Mouse (Mus musculus): ENCODE data around the gene Gm21887. TPM values are rescaled to one million over a fixed set of nuclear protein-coding genes. Genes with fewer than 3 reads are reported as not detected.
"Not testable (repeated sequence)": the region's sequence is repeated elsewhere in the genome, so short reads cannot be mapped to it uniquely, and the experiment has no call there.

Gene Gm21887
- total RNA-seq (2014; fragmentation: Nextera tagmentation) (80.7 and 142 TPM in 2 replicates), total RNA-seq (2017) (87.0 and 105 TPM in 2 replicates)

DNA sequence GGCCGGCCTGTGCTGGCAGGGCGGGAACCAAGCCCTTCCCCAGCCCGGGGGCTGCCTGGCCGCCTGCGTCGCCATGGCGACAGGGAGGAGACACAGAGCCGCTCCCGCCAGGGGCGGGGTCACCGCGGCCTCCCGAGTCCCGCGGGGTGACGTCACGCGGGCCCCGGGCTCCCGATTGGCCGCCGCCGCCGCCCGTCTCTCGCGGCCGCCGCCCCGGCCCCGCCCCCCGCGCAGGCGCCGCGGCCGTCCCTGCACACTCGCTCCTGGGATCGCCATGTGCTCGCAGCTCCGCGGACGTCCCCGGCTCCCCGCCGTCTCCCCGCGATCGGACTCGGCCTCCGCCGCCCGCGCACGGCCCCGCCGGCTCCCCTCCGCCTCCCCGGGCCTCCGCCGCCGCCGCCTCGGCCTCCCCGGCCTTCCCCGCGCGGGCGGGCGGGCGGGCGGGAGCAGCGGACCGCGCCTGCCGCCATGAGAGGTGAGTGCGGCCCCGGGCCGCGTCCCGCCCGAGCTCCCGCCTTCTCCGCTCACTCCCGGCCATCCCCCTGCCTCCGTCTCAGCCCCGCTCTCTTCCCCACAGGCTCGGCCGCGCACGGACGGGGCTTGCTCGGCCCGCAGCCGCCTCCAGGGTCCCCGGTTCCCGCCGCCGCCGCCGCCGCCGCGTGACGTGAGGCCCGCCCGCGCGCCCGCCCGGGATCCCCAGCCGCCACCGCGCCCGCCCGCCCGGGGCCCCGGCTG, at the start of gene Gm21887:
TSS of gene Gm21887 (plus strand) at position 644 of the 735 bp plus-strand sequence.
- ATAC-seq (replicated peaks; ENCODE audit: low FRiP score, low TSS enrichment, poor library complexity, severe bottlenecking), result peak; percentile 51

DNA sequence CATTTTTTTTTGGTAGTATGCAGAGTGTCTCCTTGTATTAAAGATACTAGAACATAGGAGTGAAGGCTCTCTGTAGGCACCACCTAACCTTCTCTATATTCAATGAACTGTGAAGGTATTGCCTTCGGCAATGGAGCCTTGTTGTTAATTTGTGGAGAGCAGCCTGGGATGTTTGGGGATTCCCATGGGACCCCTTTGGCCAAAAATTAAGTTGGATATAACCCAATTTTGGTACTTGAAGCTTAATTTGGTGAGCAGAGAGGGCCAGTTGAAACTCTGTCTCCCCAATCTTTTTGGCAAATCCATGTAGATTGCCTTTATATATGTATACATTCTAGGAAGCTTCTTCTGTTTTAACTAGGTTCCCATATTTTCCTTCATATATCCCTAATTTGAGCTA, 40.1 kb upstream of the Gm21887 start:
- no peak for ATAC-seq (replicated peaks; ENCODE audit: low FRiP score, low TSS enrichment, poor library complexity, severe bottlenecking)

DNA sequence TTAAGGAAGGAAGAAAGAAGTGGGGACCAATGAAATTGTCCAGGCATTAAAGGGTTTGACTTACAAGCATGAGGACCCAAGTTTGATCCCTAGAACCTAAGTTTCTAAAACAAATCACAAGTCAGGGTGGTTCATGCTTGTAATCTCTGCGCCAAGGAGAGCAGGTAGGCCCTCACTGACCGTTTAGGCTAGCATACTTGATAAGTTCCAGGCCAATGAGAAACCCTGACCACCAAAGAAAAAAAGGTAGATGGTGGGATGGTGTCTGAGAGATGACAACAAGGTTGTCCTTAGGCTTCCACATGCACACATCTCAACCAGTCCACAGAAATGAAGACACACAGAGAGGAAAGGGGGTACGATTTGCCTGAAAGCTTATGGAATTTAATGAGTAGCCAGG, 39.7 kb upstream of the Gm21887 start:
- ATAC-seq (replicated peaks; ENCODE audit: low FRiP score, low TSS enrichment, poor library complexity, severe bottlenecking), result not testable (repeated sequence)

DNA sequence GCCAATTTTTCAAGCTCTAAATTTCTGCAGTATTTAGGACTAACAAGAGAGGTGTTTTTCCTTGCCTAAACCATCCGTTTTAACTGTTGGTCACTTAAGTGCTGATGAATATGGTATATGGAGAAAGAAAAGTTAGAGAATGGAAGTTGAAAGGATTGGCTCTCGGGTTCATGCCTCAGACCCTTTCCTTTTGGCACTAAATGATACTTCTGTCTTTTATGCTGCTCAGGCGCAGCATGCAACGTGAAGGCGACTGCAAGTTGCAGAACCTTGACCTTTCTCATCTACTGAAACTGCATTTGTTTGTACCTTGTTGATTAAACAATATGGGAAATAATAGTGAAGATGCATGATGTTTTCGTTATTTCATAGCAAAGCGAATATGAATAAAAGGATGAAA, 38.9 kb upstream of the Gm21887 start:
- ATAC-seq (replicated peaks; ENCODE audit: low FRiP score, low TSS enrichment, poor library complexity, severe bottlenecking), result not testable (repeated sequence)

DNA sequence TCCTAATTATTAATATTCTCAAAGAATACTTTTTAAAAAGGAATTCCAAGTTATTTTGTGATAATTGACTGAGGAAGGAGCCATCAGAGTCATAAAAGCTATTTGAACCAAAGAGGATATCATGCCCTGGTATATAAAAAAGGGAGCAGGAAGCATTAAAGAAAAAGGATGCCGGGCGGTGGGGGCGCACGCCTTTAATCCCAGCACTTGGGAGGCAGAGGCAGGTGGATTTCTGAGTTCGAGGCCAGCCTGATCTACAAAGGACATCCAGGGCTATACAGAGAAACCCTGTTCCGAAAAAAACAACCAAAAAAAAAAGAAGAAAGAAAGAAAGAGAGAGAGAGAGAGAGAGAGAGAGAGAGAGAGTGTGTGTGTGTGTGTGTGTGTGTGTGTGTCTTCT, 37.9 kb upstream of the Gm21887 start:
- not testable (repeated sequence) for ATAC-seq (replicated peaks; ENCODE audit: low FRiP score, low TSS enrichment, poor library complexity, severe bottlenecking)

DNA sequence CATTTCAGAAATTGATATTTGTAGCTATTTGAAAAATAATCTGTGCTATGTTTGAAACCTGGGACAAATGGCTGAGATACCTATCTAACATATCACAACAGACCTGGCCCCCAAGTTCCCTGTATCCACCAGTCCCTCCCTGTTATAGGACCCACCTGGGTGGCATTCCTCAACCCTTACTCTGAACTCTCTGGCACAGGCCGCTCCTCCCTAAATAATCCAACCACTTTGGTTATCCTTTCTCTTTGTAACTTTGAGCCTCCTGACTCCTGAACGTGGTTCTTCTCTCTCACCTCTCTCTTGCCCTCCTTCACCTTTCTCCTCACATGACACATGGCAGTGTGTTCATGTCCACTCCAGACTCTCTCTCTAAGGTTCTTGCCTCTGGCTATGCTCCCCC, 37.3 kb upstream of the Gm21887 start:
- not testable (repeated sequence) for ATAC-seq (replicated peaks; ENCODE audit: low FRiP score, low TSS enrichment, poor library complexity, severe bottlenecking)

DNA sequence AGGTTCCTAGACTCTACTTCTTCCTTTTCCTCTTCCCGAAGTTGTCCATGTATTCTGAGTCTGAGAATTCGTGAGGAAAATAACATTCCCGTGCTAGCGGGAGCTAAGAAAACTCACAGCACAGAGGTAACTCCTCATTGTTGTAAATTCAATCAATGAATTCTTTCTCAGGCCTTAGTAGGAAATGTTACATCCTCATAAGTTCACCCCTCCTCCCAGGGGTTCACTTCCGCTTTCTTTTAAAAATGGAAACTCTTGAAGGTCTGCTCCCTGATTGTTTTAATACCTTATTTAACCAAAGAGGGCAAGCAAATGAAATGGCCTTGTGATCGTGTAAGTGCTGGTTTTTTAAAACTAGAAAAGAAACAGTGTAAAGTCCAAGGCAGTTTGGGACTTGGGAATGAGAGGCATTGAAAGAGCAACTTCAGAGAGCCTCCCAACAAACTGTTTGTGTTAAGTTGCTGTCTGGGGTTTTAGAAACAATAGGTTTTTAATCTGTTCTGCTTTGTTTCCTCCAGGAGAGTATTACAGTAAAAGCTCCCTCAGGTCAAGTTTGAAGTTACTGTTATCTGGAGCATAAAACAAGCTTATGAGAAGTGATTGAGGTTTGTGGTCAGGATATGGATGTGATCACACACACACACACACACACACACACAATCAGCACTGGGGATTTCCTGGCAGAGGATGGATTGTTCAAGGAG, 36.5 kb upstream of the Gm21887 start:
- ATAC-seq (replicated peaks; ENCODE audit: low FRiP score, low TSS enrichment, poor library complexity, severe bottlenecking), result peak; percentile 36

DNA sequence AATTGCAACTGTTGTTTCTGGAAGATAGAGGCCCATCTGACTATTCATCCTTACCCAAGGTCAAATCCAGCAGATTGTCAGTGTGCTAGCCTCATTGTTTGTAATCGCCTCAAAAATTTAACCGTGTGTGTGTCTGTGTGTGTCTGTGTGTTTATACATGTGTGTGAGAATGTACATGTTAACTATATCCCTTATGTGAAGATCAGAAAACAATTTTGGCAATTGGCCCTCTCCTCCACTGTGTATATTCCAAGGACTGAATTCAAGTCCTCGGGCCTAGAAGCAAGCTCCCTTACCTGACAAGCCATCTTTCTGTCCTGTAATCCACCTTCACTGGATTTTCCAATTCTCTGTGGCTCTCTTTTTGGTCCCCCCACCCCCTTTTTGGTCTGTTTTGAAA, 35.7 kb upstream of the Gm21887 start:
- ATAC-seq (replicated peaks; ENCODE audit: low FRiP score, low TSS enrichment, poor library complexity, severe bottlenecking), result not testable (repeated sequence)

DNA sequence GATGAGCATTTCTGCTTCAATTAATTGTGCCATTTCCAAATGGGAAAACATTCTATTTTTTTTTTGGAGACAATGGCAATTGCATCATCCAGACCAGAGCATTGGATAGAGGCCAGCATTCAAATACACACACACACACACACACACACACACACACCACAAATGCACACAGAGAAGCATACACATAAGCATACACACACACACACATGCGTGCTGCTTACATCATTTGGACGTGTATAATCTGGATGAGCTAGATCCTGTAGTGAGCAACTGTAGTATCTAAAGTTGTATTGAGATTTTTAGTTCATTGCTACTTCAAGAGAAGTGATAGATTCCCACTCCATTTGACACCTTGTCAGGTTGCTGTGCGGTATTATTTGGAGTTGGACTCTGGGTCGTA, 35.0 kb upstream of the Gm21887 start:
- ATAC-seq (replicated peaks; ENCODE audit: low FRiP score, low TSS enrichment, poor library complexity, severe bottlenecking), result not testable (repeated sequence)

DNA sequence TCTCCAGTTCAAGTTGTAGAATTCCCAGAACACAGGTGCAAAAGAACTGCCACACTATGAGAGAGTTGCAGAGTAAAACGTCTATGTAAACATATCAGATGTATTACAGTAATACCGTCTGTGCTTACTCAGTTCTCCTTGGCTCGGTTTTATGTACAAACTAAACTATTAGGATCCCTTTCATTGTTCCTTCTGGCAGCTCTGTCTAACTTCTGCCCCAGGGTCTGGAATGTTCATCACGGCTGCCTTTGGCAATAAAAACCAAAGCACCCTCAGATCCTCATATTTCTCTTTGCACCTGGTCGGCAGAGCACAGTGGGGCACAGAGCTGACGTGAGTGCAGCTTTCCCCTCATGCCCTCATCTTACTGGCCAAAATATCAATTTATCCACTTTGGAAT, 34.5 kb upstream of the Gm21887 start:
- not testable (repeated sequence) for ATAC-seq (replicated peaks; ENCODE audit: low FRiP score, low TSS enrichment, poor library complexity, severe bottlenecking)

DNA sequence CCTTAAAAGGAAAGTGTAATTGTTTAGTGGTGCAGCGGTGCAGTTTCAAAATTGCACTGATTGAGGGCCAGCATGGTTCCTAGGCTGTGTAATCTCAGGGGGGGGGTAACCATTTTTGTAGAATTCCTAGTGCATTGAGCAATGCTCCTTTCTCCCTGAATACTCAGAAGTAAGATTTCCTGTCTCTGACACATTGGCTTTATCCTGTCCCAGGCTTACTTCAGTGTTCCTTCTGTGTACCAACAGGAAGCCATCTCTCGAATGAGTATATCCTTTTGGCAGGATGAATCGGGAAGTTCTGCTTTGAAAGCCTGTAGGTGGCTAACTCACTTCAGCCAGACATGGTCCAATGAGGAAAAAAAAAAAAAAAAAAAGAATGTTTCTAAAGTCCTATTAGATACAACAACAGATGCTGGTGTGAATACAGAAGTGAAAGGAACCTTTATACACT, 33.8 kb upstream of the Gm21887 start:
- ATAC-seq (replicated peaks; ENCODE audit: low FRiP score, low TSS enrichment, poor library complexity, severe bottlenecking), result not testable (repeated sequence)

DNA sequence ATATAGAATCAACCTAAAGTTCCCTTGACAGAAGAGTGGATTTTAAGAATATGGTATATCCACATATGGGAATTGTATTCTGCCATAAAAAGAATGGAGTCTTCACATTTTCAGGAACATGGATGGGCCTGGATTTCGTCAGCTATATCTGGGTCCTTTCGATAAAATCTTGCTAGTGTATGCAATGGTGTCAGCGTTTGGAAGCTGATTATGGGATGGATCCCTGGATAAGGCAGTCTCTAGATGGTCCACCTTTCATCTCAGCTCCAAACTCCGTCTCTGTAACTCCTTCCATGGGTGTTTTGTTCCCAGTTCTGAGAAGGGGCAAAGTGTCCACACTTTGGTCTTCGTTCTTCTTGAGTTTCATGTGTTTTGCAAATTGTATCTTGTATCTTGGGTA, 33.1 kb upstream of the Gm21887 start:
- not testable (repeated sequence) for ATAC-seq (replicated peaks; ENCODE audit: low FRiP score, low TSS enrichment, poor library complexity, severe bottlenecking)

DNA sequence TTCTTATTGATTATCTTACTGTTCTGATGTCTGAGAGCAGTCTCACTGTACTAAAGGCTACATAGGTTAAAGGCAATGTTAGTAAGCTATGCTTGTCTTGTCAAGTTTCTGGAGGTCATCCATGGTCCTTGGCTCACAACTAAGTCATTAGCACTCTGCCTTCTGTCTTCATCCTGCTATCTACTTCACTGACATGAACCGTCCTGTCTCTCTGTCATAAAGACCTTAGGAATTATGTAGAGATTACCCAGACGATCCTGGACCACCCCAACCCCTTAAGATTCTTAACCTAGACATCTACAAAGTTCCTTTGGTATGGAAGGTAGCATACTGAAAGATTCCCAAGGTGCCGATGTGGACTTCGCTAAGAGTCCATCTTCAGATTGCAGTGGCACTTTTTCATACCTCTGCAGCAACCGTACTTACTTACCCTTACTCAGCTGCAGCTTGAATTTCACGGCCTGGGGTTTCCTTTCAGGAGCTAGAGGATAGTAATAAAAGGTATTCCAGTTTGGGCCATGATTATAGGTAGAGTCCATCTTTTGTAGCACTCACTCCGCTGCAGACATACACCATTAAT, 31.5 kb upstream of the Gm21887 start:
- ATAC-seq (replicated peaks; ENCODE audit: low FRiP score, low TSS enrichment, poor library complexity, severe bottlenecking), result 0 out of 2 replicates have a peak, but pooled peaks have one; percentile 0

DNA sequence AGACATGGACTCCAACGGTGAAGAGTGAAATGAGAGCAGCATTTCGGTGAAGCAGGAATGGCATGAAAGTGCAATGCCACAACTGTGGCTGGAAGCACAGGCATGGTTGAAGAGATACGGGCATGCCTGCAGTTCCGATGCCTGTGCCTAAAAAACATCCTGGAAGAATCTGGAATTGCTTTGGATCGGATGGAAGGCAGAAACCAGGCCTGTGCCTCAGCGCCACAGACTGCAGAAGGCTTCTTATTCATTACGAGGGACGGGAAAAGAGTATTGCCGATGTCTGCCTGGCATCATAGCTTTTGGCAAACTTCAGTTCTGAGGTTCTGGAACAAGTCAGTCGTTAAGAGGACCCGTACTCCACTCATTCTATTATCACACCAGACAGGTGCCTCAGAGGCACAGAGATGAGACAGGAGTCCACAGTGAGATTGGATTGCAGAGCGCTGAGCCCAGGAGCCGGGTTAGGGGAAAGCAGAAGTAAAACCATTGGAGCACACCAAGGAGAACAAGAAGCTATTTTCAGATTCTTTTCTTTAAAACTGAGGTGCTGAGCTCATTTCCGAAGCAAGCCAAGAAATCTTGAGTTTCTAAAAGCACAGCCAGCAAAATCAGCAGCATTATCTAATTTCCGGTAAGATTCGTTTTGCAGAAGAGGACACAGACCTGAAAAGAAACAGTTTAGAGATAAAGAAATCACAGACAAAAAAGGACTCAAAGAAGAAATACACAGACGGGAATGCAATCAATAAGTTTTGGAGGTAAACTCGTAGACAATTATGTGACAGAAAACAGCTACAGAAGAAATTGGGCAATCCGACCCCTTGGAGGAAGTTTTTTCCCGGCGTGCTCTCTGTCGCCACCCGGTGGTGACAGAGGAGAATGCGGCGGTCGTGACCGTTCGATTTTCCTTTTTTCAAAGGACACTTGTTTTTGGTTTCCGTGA, 30.8 kb upstream of the Gm21887 start:
- peak; percentile 13 for ATAC-seq (replicated peaks; ENCODE audit: low FRiP score, low TSS enrichment, poor library complexity, severe bottlenecking)

DNA sequence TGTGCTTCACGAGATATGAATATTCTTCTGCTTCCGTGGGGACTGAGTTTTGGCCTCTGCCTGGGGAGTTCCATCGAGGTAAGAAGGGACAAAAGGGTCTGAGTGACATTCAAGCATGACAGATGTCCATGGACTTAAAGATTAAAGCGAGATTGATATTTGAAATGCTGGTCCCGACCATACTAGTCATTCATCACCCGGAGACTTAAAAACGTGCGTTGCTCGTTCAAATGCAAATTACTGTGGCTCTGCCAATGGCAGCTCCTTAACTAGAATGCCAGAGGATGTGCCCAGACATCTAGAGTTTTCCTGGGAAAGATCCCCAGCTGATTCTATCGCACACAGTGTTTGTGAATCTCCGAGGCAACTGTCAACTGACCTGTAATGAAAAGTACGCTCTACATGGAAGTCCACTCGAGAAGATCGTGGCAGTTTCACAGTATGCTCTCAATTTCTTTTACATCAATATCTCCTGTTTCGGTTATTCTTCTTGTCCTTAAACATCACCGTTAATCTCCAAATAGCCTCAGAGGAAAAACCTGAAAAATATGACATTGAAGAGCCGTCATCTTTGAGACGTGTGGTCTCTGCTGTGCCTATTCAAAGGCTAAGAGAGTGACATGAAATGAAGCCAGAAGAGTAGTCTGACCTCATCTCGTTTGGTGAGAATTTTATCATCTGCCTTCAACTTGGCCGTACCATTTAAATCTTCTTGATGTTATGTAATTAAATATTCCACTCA, 29.8 kb upstream of the Gm21887 start:
- ATAC-seq (replicated peaks; ENCODE audit: low FRiP score, low TSS enrichment, poor library complexity, severe bottlenecking), result not testable (repeated sequence)

DNA sequence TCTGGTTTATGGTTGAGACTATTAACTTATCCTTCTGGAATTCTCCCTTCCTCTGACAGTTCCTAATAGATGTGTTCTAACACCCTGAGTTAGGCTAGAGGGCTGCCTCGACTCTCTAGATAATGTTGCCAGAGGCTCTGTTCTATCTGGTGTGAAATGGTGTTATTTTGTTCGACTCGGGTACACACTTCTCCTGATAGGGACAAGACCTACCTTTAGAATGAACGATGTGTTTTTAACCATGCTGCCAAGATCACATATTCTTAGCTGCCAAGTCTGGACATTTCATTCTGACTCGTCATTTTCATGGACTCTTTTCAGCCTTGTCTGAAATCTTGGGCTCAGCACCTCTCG, 29.3 kb upstream of the Gm21887 start:
- not testable (repeated sequence) for ATAC-seq (replicated peaks; ENCODE audit: low FRiP score, low TSS enrichment, poor library complexity, severe bottlenecking)

DNA sequence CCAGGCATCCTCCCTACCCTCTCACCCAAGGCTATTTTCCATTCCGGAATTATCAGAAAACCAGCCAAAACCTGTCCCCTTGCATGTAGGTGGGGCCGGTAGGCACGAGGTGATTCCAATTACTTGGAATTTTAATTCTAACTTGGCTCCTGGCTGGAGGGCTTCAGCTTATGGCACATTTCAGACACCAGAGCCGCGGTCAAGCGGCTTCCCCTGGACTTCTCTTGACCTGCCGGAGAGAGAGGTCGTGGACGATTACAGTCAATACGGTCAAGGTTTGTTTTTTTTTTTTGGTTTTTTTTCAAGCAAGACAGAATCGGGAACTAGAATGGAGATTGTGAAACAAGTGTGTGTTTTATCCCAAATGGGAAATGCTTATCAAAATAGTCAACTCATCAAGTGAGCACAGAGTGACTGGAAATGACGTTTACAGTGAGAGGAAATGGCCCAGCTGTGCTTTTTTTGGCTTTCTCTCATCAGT, 28.6 kb upstream of the Gm21887 start:
- no peak for ATAC-seq (replicated peaks; ENCODE audit: low FRiP score, low TSS enrichment, poor library complexity, severe bottlenecking)

DNA sequence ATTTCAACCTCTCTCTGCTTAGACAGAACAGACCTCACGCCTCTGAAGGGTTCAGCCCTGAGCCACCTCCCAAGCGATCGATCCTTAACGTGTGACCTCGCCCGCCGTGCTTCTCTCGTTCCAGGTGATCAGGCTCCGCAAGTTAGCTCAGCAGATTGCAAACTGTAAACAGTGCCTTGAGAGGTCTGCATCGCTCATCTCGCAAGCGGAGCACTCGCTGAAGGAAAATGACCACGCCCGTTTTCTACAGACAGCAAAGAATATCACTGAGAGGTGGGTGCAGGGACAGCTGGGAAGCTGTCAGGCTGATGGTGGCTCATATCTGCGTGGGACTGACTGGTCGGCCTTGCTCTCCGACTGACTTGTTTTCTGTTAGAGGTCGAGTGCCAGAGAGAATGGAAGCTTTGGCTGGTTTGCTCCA, 27.7 kb upstream of the Gm21887 start:
- not testable (repeated sequence) for ATAC-seq (replicated peaks; ENCODE audit: low FRiP score, low TSS enrichment, poor library complexity, severe bottlenecking)

Data from megakaryocyte-erythroid progenitor cell, adult 5-6 weeks (primary cell).